Mouse (Mus musculus): ENCODE measurements at regions not wholly inside any gene's neighbourhood (a gene's known extent, or its start where the extent isn't known, plus 50 kb on each side); places are given as distances from the start of the nearest gene placed in this dataset.

- DNase-seq (ENCODE audit: low read depth): peak; percentile 87
- TF ChIP-seq POLR2A (IDR thresholded peaks at IDR 0.05; ENCODE audit: borderline replicate concordance, extremely low read depth, insufficient read depth, insufficient read length, poor library complexity, severe bottlenecking) (no peak), CTCF (IDR thresholded peaks at IDR 0.05; ENCODE audit: borderline replicate concordance, extremely low read depth, insufficient read depth, insufficient read length) (peak; percentile 56; the same call in 1 of the 2 replicates)
These were observed 1526.6 kb upstream of the Cdh8 start for GRCm38 (mm10) chr8:100942680-100943427.

- TF ChIP-seq POLR2A (IDR thresholded peaks at IDR 0.05; ENCODE audit: borderline replicate concordance, extremely low read depth, insufficient read depth, insufficient read length, poor library complexity, severe bottlenecking) (no peak), CTCF (IDR thresholded peaks at IDR 0.05; ENCODE audit: borderline replicate concordance, extremely low read depth, insufficient read depth, insufficient read length) (no peak)
- DNase-seq (ENCODE audit: low read depth): peak; percentile 89
These were observed 1523.3 kb upstream of the Cdh8 start for GRCm38 (mm10) chr8:100939533-100939932.

- DNase-seq (ENCODE audit: low read depth): no peak
- TF ChIP-seq POLR2A (IDR thresholded peaks at IDR 0.05; ENCODE audit: borderline replicate concordance, extremely low read depth, insufficient read depth, insufficient read length, poor library complexity, severe bottlenecking) (no peak), CTCF (IDR thresholded peaks at IDR 0.05; ENCODE audit: borderline replicate concordance, extremely low read depth, insufficient read depth, insufficient read length) (no peak)
These were observed 1474.0 kb upstream of the Cdh8 start for GRCm38 (mm10) chr8:100890307-100890706.

- DNase-seq (ENCODE audit: low read depth): peak; percentile 68
- TF ChIP-seq POLR2A (IDR thresholded peaks at IDR 0.05; ENCODE audit: borderline replicate concordance, extremely low read depth, insufficient read depth, insufficient read length, poor library complexity, severe bottlenecking) (no peak), CTCF (IDR thresholded peaks at IDR 0.05; ENCODE audit: borderline replicate concordance, extremely low read depth, insufficient read depth, insufficient read length) (no peak)
These were observed 1449.4 kb upstream of the Cdh8 start for GRCm38 (mm10) chr8:100865624-100866023.

- TF ChIP-seq POLR2A (IDR thresholded peaks at IDR 0.05; ENCODE audit: borderline replicate concordance, extremely low read depth, insufficient read depth, insufficient read length, poor library complexity, severe bottlenecking) (no peak), CTCF (IDR thresholded peaks at IDR 0.05; ENCODE audit: borderline replicate concordance, extremely low read depth, insufficient read depth, insufficient read length) (peak; percentile 77; the same call in 1 of the 2 replicates)
- peak; percentile 78 for DNase-seq (ENCODE audit: low read depth)
These were observed 1434.7 kb upstream of the Cdh8 start for GRCm38 (mm10) chr8:100850822-100851437.

Data from brain, embryonic 14.5 days (tissue).